Mouse (Mus musculus): ENCODE data around the gene Agap1. TPM values are rescaled to one million over a fixed set of nuclear protein-coding genes. Genes with fewer than 3 reads are reported as not detected.

Agap1 gene
- polyA plus RNA-seq, 1 experiment from 2014 or later = 14.0 TPM

GRCm38 (mm10) chr1:89519914-89520643 is 65.5 kb downstream of the Agap1 start:
- no peaks in the 10 kb centered on the region; the same call in 1 of the 2 replicates for H3K36me3 ChIP-seq
- no peaks in the 10 kb centered on the region for H3K27me3 ChIP-seq (ENCODE audit: low read depth, poor library complexity, severe bottlenecking)
- DNase-seq (ENCODE audit: low spot score) = no peak
- H3K4me1 ChIP-seq = peaks cover 60% of the 10 kb centered on the region
- 79% methylated on average over 17 of the region's 17 CpGs for WGBS
- H3K27ac ChIP-seq = no peak overlapping the region
- H3K4me3 ChIP-seq = no peak overlapping the region
- H3K9me3 ChIP-seq (replicated peaks) = no peaks in the 10 kb centered on the region

GRCm38 (mm10) chr1:89521406-89521805 is 66.8 kb downstream of the Agap1 start:
- H3K4me1 ChIP-seq = peaks cover 67% of the 10 kb centered on the region
- no peak overlapping the region; the same call in 1 of the 2 replicates for H3K27ac ChIP-seq
- WGBS = 87% methylated on average over 11 of the region's 11 CpGs

GRCm38 (mm10) chr1:89521935-89522535 is 67.4 kb downstream of the Agap1 start:
- H3K9me3 ChIP-seq (replicated peaks) = no peaks in the 10 kb centered on the region
- 86% methylated on average over 17 of the region's 17 CpGs for WGBS
- no peak overlapping the region for H3K4me3 ChIP-seq
- H3K27me3 ChIP-seq (ENCODE audit: low read depth, poor library complexity, severe bottlenecking) = no peaks in the 10 kb centered on the region
- H3K27ac ChIP-seq = no peak overlapping the region
- no peaks in the 10 kb centered on the region; the same call in 1 of the 2 replicates for H3K36me3 ChIP-seq
- no peak for DNase-seq (ENCODE audit: low spot score)
- peaks cover 60% of the 10 kb centered on the region for H3K4me1 ChIP-seq

More at GRCm38 (mm10) chr1:89521406-89521805, 66.8 kb downstream of the Agap1 start:
- H3K4me3 ChIP-seq = no peak overlapping the region
- H3K9me3 ChIP-seq (replicated peaks) = no peaks in the 10 kb centered on the region
- DNase-seq (ENCODE audit: low spot score) = no peak
- no peaks in the 10 kb centered on the region; the same call in 1 of the 2 replicates for H3K36me3 ChIP-seq
- H3K27me3 ChIP-seq (ENCODE audit: low read depth, poor library complexity, severe bottlenecking) = no peaks in the 10 kb centered on the region

GRCm38 (mm10) chr1:89524369-89524768 is 69.8 kb downstream of the Agap1 start:
- WGBS = 10% methylated on average over 4 of the region's 4 CpGs
- DNase-seq (ENCODE audit: low spot score) = peak; percentile 92
- H3K27ac ChIP-seq = no peak overlapping the region
- peaks cover 46% of the 10 kb centered on the region for H3K4me1 ChIP-seq
- H3K4me3 ChIP-seq = no peak overlapping the region
- no peaks in the 10 kb centered on the region for H3K9me3 ChIP-seq (replicated peaks)
- no peaks in the 10 kb centered on the region; the same call in 1 of the 2 replicates for H3K36me3 ChIP-seq
- H3K27me3 ChIP-seq (ENCODE audit: low read depth, poor library complexity, severe bottlenecking) = no peaks in the 10 kb centered on the region

- Histone ChIP-seq H3K27me3 (ENCODE audit: low read depth, poor library complexity, severe bottlenecking) (no peaks in the 10 kb centered on the region), H3K4me1 (peaks cover 40% of the 10 kb centered on the region), H3K9me3 (replicated peaks) (no peaks in the 10 kb centered on the region), H3K4me3 (no peak overlapping the region), H3K27ac (no peak overlapping the region), H3K36me3 (no peaks in the 10 kb centered on the region; the same call in 1 of the 2 replicates)
- WGBS = 76% methylated on average over 4 of the region's 4 CpGs
- DNase-seq (ENCODE audit: low spot score) = no peak
These were observed 70.4 kb downstream of the Agap1 start for GRCm38 (mm10) chr1:89524998-89525397.

GRCm38 (mm10) chr1:89525825-89526224 is 71.2 kb downstream of the Agap1 start:
- Histone ChIP-seq H3K36me3 (no peaks in the 10 kb centered on the region; the same call in 1 of the 2 replicates), H3K27me3 (ENCODE audit: low read depth, poor library complexity, severe bottlenecking) (no peaks in the 10 kb centered on the region), H3K9me3 (replicated peaks) (no peaks in the 10 kb centered on the region), H3K27ac (no peak overlapping the region), H3K4me1 (peaks cover 31% of the 10 kb centered on the region), H3K4me3 (no peak overlapping the region)
- WGBS = 55% methylated on average over 13 of the region's 13 CpGs
- no peak for DNase-seq (ENCODE audit: low spot score)

DNA sequence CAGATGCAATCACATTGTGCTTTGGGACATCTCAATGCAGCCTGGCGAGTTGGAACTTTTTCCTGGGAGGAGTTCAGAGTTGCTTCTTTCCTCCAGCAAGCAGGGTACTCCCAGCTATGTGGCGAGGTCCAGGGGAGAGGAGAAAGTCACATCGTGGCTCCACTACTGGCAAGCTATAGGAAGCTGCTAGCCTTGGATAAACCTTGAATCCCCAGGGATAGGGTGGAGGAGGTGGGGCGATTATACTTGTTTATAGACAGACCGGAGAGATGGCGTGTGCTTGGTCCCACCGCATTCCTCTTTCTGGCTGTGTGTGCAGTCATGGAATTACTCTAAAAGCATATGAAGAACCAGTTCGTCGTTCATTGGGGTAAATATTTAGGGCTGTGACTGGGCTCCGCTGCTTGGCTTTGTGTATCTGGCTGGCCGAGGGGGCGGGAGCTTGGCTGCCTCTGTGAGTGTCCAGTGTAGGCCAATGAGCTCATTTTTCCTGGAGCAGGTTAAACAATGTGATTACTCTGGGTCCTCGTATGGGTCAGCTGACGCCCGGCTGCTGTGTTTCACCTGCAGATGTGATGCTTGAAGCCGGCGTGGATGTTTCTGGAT is 74.2 kb downstream of the Agap1 start:
- WGBS = 87% methylated on average over 17 of the region's 17 CpGs
- Histone ChIP-seq H3K36me3 (0 out of 2 replicates have a peak, but pooled peaks cover 4% of the 10 kb centered on the region), H3K27me3 (ENCODE audit: low read depth, poor library complexity, severe bottlenecking) (no peaks in the 10 kb centered on the region), H3K27ac (no peak overlapping the region), H3K9me3 (replicated peaks) (no peaks in the 10 kb centered on the region), H3K4me1 (peaks cover 16% of the 10 kb centered on the region), H3K4me3 (no peak overlapping the region)
- no peak for DNase-seq (ENCODE audit: low spot score)

GRCm38 (mm10) chr1:89533702-89534101 is 79.1 kb downstream of the Agap1 start:
- no peak overlapping the region for H3K27ac ChIP-seq
- peaks cover 35% of the 10 kb centered on the region for H3K4me1 ChIP-seq
- H3K4me3 ChIP-seq = no peak overlapping the region
- no peak for DNase-seq (ENCODE audit: low spot score)
- no peaks in the 10 kb centered on the region for H3K9me3 ChIP-seq (replicated peaks)
- 93% methylated on average over 9 of the region's 9 CpGs for WGBS
- no peaks in the 10 kb centered on the region for H3K27me3 ChIP-seq (ENCODE audit: low read depth, poor library complexity, severe bottlenecking)
- 0 out of 2 replicates have a peak, but pooled peaks cover 4% of the 10 kb centered on the region for H3K36me3 ChIP-seq

GRCm38 (mm10) chr1:89535206-89535605 is 80.6 kb downstream of the Agap1 start:
- Histone ChIP-seq H3K4me3 (no peak overlapping the region), H3K36me3 (0 out of 2 replicates have a peak, but pooled peaks cover 4% of the 10 kb centered on the region), H3K27ac (no peak overlapping the region), H3K4me1 (peaks cover 47% of the 10 kb centered on the region), H3K27me3 (ENCODE audit: low read depth, poor library complexity, severe bottlenecking) (no peaks in the 10 kb centered on the region), H3K9me3 (replicated peaks) (no peaks in the 10 kb centered on the region)
- no peak for DNase-seq (ENCODE audit: low spot score)

DNA sequence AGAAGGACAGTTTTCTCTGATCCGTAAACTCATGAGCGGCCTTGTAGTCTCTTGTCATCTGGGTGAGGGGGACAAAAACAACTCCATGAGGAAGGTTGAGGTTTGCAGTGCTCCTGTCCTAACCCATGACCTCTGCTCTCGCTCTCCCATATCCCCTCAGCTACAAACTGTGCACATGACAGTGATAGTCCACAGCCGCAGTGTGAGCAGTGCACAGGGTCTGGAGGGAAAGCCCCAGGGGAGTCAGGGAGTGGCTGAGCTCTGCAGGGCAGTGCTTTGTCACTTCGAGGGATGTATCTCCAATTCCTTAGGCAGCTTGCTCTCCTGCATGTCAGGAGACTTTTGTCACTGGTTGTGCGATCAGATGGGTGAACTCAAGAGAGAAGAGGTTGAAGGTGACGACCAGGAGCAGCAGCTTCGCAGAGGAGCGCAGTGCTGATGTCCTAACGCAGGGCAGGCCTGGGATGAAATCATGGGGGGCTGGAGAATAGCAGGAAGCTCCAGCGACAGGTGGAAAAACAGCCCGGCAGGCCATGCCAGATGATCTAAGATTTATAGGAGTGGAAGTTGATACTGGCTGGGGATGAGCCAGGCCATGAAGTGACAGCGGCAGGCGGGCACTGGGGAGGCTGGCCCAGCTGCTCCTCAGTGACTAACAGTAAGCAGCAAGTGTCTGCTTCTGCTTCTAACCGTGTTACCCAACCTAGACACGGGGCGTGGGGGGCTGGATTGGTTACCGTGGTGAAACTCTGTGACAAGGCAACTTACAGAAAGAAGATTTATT is 83.7 kb downstream of the Agap1 start:
- Histone ChIP-seq H3K4me3 (no peak overlapping the region), H3K9me3 (replicated peaks) (no peaks in the 10 kb centered on the region), H3K27me3 (ENCODE audit: low read depth, poor library complexity, severe bottlenecking) (no peaks in the 10 kb centered on the region), H3K36me3 (no peaks in the 10 kb centered on the region), H3K27ac (no peak overlapping the region), H3K4me1 (peaks cover 75% of the 10 kb centered on the region)
- 56% methylated on average over 18 of the region's 18 CpGs for whole genome bisulfite sequencing
- no peak for DNase-seq (ENCODE audit: low spot score)

- no peak overlapping the region for H3K4me3 ChIP-seq
- DNase-seq (ENCODE audit: low spot score) = no peak
- no peaks in the 10 kb centered on the region for H3K9me3 ChIP-seq (replicated peaks)
- no peaks in the 10 kb centered on the region for H3K36me3 ChIP-seq
- no peaks in the 10 kb centered on the region for H3K27me3 ChIP-seq (ENCODE audit: low read depth, poor library complexity, severe bottlenecking)
- no peak overlapping the region for H3K27ac ChIP-seq
- WGBS = 68% methylated on average over 13 of the region's 13 CpGs
- peaks cover 75% of the 10 kb centered on the region for H3K4me1 ChIP-seq
These were observed 84.5 kb downstream of the Agap1 start for GRCm38 (mm10) chr1:89539127-89539526.

GRCm38 (mm10) chr1:89541151-89541550 is 86.5 kb downstream of the Agap1 start:
- no peaks in the 10 kb centered on the region for H3K9me3 ChIP-seq (replicated peaks)
- 65% methylated on average over 13 of the region's 13 CpGs for WGBS
- H3K27me3 ChIP-seq (ENCODE audit: low read depth, poor library complexity, severe bottlenecking) = no peaks in the 10 kb centered on the region
- no peak overlapping the region for H3K4me3 ChIP-seq
- H3K36me3 ChIP-seq = no peaks in the 10 kb centered on the region
- no peak for DNase-seq (ENCODE audit: low spot score)
- no peak overlapping the region for H3K27ac ChIP-seq
- peaks cover 61% of the 10 kb centered on the region for H3K4me1 ChIP-seq
